Mouse (Mus musculus) right cerebral cortex, postnatal 36 days (tissue): ENCODE results near the gene Tmem175.
"Not testable (repeated sequence)": the region's sequence is repeated elsewhere in the genome, so short reads cannot be mapped to it uniquely, and the experiment has no call there.

ENCODE experiments used
- DNase-seq, 2 experiments: peaks; one replicate each; pipeline ENCODE4 v3.0.0; 2022; ENCODE audit warnings: low spot score in 2 of 2, mixed read lengths in 1 of 2

The Tmem175 gene

DNA sequence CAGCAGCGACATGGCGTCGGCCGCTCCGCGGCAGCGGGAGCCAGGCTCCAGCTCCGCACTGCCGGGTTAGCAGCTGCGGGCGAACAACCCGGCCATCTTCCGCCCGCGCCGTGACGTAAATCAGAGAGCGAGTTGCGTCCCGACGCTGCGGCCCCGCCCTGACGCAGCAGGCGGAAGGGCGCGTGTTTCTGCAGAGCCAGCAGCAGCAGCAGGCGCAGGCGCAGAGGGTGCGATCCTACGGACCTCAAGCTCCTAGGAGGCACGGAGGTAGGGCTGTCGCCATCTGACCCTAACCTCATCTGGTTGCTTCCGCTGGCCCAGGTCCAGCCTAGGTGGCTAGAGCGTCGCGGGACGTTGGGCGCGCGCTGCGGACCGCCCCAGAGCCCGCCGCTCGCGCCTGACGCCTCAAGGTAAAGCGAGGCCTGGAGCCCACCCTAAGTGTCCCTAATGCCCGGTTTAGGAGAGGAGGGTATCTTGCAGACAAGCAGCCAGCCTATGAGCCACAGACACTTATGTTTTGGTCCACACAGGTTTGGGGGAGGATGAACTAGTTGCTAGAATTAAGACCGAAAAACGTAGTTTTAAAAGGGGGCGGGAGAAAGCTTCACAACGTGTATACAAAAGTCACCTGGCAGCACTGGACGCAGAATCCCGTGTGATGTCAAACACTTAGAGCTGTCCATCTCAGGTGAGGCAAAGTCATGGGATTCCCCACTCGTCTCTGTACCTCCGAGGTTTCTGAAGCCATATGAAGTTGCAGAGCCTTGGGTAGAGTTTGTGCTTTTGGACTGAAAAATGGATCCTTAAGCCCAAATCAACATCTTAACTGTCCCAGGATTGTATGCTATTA lies at the start of gene Tmem175, which contains the start of gene Gak:
Gene Tmem175, plus strand, starts transcription at position 137 of the 850 bp plus-strand sequence.
Gene Gak, minus strand, starts transcription at position 122 of the 850 bp plus-strand sequence.
- peak; percentile 90 to 91 for DNase-seq

DNA sequence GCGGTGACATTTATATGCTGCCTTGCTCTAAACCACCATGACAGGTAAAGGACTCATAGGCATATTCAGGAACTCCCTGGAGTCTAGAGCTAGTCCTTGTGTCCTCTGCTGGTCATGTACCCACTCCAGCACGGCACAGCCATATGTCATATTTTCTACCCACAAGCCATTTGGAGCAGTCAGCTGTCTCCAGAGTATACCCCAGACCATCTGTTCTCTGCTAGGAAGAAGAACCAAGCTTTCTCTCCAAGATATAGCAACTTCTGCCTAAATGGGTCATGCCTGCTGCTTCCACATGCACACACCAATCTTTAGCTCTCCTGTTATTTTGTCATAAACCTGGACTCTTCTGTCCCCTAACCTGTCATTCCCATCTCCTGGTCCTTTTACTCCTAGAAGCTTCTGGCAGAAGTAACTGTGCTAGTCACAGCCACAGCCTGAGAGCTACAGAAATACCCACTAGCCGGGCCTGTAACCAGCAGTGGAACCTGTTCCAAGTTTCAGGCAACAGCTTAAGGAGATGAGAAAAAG lies 48.1 kb upstream of the Tmem175 start:
- DNase-seq, result peak; percentile 48 to 76

DNA sequence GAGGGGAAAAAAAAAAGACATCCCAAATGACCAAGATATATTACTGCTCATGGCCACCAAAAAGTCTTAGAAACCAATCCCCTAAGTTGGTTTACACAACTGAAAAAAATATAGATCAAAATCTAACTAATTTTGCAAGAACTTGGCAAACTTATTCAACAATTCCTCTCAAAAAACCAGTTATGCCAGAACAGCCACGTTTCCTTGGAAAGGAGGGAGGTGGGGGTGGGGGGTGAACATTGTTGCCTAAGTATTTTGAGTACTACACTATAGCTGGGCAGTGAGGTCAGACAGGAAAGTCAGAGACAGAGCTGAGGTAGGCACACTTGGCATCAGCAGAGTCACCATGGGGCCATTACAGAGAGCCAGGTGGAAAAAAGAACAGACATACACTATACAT lies 29.6 kb upstream of the Tmem175 start:
- DNase-seq, result no peak

DNA sequence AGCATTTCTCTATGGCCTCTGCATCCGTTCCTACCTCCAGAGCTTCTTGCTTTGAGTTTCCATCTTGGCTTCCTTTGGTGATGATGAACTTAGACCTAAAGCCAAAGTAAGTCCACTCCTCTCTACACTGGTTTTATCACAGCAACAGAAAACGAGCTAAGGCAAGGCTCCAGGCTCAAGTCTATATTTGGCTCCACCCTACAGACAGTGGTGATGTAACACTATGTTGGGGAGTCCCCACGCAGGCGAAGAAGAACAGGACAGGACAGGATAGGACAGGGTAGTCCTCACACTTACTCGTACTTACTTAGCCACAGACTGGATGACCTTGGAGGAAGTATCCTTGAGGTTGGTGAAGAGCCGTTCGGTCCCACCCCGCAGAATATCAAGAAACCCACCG lies 27.0 kb upstream of the Tmem175 start:
- DNase-seq, result peak in 1 of 2 experiments; percentile 56

DNA sequence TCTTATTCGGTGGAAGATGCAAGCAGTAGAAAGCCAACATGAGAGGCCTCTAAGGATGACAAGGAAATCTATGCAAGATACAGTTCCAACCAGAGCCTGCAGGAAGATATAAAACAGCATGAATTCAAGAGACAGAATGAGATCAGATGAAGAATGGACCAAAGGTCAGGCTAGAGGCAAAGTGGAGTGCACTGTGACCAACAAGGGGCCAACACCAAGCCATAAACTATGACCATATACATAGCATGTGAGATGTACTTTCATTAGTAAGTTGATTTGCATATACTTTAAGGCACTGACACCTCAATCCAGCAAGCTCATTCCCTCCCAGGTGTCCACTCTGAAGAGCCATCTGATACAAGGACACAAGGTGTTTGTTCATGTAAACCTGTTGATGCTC lies 19.1 kb upstream of the Tmem175 start:
- DNase-seq, result no peak

DNA sequence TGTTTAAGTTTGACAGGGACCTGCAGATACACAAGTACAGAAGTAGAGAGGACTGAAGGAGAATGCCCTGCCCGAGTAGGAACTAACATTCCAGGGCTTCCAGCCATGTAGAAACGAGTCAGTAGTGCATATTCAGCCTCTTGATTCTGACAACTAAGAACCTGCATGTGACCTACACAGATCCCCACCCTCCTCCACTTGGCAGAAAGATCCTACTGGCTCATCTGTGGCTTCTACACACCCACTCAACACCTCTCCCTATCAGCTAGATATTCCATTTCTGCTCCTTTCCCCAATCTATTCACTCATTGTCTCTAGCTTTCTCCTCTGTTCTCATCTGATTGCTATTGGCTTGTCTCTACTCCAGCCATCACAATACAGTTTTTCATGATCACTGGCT lies 7.7 kb upstream of the Tmem175 start:
- no peak for DNase-seq

DNA sequence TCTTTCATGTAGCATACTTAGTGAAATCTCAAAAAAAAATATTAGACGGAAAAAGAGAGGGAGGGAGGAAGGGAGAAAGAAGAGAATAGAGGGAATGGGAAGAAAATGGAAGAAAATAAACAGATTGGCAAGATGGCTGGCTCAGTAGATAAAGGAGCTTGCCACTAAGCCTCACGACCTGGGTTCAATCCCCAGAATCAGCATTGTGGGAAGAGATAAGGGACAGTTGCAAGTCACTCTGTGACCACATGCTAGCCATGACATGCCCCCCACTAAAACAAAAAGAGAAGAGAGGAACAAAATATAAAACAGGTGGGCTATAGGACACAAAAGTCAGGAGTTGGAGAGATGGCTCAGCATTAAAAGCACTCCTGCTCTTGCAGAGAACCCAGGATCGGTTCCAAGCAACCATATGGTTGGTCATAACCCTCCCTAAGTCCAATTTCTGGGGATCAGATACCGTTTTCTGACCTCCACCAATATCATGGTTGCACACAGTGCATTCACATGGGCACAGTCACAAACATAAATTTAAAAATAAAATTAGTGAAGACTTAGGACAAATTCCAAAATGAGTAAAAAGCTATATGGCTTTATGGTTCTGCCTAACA lies 3.4 kb upstream of the Tmem175 start:
- DNase-seq, result no peak

DNA sequence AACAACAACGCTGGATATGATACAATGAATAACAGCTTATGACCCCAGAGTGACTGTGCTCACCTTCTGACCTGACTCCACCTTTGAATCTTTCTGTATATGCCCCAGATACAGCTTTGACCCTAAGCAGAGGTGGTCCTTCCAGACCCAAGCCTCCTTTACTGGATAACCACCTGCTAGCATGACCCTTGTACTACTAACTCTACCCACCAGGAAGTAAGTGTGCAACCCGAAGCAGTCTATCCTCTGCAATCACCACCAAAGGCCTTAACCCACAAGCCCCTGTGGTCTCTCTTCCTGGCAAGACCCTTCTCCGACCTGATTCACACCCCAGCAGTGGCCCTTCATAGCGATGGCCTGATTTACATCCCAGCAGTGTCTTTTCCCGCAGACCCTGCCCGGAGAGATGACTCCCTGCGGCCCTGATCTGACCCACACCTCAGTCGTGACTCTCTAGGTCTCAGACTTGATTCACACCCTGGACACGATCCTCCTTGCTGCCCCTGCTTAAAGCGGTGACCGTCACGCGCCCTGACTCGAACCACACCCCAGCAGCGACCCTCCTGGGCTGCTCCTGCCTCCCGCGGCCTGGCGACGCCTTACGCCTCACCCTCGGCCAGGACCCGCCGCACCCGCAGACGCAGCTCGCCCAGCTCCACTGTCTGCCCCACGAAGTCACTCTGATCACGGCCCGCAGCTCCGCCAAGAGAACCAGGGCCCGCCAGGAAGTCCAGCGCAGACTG lies 508 bp upstream of the Tmem175 start:
- DNase-seq, result no peak

DNA sequence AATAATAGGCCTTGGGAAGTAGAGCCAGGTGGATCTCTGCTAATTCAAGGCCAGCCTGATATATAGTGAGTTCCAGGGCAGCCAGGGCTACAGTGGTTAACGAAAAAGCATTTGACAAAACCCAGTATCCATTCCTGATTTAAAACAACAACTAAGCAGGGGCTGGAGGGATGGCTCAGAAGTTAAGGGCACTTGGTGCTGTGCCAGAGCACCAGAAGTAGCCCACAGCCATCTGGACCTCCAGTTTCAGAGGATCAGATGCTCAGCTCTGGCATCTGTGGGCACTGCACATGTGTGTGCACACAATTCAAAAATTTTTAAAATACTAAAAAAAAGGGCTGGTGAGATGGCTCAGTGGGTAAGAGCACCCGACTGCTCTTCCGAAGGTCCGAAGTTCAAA lies 4.1 kb downstream of the Tmem175 start:
- no peak for DNase-seq

DNA sequence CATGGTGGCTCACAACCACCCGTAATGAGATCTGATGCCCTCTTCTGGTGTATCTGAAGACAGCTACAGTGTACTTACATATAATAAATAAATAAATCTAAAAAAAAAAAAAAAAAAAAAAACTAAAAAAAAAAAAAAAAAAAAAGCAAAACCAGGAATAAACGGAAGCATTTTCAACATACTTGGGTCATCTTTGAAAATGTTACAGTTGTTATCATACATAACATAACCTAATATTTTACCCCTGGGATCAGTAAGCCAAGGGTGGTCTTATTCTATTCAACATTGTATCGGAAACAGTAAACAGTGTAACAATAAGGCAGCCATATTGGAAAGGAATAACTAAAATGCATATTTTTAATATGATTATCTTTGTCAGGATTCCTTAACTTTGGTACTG lies 4.5 kb downstream of the Tmem175 start:
- not testable (repeated sequence) for DNase-seq

DNA sequence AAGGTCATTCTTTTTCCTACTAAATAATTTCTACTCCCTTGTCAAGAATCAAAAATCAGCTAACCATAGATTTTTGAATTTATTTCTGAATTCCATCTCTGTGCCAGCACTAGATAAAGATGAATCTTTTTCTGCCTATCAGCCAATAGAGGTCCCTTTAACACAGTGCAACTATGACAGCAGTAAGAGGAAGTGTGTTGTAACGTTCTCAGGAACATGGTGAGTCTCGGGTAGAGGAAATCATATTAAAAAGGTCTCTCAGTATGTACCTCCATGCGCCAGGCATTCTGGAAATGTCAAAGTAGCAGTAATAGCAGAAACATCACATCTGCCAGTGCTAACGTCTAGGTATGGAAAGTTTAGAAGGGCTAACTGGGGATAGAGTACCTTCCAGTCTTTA lies 6.6 kb downstream of the Tmem175 start:
- DNase-seq, result no peak

DNA sequence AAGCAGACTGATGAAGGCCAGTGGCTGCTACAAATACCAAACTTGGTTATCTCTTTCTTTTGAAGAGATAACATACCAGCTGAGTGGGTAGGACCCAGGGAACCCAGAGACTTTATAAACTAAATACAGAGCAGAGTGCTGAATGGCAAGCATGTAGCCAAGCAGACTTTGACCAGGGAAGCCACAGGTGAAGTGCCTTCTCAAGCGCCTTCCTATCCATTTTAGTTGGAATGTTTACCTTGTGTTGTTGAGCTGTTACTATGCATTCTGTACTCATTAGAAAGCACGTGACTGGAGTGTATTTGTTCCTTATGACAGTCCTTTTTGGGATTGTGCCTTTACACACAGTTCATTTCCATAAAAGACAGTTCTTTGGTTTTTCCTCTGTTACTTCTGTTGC lies 14.1 kb downstream of the Tmem175 start:
- DNase-seq, result no peak

DNA sequence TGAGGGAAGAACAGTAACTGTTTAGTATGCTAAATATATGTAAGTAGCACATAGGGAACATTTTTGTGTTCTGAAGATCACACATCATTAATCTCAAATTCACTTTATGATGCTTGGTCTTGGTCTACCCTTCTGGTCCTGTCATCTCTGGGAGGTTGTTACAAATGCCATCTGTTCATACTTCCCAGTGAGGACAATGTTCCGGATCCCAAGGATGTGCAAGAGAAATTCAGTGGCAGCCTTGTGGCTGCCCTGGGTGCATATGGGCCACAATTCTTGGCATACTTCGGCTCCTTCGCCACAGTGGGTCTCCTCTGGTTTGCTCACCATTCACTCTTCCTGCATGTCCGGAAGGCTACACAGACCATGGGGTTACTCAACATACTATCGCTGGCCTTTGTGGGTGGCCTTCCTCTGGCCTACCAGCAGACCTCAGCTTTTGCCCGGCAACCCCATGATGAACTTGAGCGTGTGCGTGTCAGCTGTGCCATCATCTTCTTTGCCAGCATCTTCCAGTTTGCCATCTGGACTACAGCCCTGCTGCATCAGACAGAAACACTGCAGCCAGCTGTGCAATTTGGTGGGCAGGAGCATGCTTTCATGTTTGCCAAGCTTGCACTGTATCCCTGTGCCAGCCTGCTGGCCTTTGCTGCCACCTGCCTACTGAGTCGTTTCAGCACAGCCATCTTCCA lies 16.2 kb downstream of the Tmem175 start:
- no peak for DNase-seq

DNA sequence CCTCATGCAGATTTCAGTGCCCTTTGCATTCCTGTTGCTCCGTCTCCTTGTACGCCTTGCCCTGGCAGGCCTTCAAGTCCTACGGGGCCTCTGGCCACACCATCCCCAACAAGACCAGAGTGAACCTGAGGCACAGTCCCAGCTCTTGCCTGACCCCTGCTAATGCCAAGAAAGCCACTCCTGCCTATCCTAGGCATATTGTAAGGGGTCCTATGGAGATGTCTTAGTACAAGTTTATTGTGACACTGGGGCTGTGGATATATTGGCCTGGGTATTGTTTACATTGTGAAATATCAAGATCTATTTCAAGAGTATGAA lies 16.7 kb downstream of the Tmem175 start:
- DNase-seq, result no peak

DNA sequence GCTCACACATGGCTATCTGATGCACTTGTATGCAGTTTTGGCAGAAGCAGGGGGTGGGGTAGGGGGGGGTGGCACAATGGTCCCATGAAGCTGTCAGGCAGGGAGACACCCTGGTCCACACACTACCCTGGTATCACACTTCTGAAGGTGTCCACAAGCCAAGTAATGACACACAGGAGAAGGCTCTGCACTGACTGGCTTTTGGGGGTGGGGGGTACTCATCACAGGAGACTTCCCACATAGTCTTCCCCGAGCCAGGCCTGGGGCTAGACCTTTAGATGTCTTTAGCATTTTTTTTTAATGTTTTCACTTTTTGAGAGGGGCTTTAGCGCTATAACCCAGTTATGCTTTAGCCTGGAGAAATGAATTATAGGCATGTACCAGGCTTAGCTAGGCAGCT lies 17.7 kb downstream of the Tmem175 start:
- DNase-seq, result no peak

DNA sequence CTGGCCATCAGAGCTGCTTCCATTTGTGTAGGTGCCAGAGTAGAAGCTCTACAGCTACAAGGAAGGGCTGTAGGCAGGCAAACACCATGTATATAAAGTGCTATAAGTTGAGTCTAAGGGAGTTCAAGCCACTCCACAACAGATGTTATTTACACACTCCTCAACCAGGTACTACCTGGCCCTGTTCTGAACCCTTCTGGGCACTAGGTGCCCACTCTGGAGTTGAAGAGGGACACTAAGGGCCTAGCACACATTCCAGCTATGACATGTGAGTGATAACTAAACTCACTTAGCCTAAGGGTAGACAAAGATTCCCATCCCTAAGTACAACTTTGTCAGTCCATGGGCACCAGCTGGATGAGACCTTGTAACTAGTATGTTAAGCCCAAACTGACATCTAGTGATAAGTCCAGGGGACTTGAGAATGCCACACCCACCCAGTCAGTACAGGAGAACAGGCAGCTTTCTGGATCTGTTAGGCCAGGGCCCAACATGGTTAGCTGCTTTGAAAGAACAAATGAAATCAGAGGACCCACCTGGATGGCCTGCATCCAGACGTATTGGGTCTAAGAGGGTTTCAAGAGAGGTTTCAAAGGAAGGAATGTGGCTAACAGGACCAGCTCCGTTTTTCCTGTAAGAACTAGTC lies 18.4 kb downstream of the Tmem175 start:
- DNase-seq, result no peak

DNA sequence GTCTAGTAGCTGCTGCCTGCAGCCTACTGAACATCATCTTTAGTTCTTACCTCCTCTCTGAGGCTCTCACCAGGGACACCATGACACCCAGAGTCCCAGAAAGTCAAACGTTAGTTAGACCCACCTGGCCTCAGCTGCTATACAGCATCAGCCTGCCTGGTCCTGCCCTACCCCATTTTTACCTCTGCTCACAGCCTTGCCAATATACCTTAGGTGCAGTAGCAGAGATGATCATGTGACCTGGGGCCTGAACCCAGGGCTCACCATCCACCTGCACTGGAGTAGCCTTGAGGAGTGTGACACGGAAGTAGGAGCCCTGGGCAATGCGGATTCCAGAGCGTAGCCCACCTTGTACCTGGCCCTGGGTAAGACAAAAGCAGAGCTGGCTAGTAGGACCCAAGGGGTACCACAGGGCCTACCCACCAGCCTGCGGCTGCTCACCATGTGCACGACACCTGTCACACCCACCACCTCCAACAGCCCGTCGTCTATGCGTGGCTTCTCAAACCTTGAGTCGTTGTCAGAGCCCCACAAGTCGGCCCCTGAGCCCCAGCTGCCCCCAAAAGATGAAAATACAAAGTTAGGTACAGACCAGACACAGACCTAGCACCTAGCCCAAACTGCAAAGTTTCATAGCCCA lies 19.5 kb downstream of the Tmem175 start:
- DNase-seq, result no peak

DNA sequence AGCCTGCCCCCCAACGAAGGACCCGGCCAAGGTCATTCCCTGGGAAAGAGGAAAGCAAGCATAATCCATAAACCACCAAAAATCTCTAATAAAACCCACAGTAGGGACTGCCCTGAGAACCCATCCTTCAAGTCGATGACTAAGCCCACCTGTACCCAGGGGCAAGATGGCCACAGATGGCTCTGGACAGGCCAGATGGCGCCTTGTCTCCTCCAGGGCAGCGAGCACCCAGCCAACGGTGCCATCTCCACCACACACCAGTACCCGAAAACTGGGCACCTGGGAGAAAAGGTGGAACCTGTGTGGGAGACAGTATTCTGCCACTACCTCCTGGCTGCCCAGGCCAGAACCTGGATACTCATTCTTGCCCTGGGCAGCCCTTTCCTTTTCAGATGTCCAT lies 20.8 kb downstream of the Tmem175 start:
- DNase-seq, result no peak

DNA sequence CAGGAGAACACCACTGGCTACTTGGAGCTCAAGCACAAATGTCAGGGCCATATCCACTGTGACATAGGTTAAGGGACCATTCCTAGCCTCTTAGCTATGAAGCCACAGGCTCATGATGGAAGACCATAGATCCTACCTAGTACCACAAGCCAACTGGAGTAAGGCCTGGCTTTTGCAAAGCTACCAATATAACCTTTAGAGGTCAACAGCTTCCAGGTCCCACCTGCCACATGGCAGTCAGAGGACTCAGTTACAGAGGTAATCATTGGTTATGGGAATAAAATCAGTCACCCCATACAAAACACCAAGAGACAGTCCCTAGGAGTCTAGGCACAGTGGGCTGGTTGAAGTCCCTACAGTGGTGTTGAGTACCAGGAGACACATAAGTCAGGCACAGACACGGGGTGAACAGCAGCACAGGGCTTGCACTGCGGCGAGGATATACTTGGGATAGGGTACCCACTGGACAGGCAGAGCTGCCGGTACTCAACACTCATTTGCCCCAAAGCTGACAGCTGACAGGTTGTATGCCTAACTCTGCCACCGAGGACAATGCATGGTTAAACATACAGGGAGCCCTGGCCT lies 21.7 kb downstream of the Tmem175 start:
- no peak for DNase-seq

DNA sequence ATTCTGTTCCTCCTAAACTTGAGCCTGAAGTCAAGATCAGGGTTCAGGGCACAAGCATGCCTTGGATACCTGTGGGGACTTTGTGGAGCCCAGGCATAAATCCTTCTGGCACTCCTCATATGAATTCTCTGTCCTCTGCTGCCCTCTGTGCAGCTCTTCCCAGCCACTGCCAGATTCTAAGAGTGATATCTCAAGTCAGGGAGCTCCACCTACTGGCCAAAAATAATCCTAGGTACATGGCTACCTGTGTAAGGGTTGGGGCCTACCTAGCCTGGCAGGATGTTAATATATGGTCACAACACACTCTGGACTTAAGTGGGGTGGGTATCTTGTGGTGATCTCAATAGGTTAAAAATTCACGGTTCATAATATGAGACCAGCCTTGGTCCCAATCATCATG lies 22.3 kb downstream of the Tmem175 start:
- DNase-seq, result no peak

DNA sequence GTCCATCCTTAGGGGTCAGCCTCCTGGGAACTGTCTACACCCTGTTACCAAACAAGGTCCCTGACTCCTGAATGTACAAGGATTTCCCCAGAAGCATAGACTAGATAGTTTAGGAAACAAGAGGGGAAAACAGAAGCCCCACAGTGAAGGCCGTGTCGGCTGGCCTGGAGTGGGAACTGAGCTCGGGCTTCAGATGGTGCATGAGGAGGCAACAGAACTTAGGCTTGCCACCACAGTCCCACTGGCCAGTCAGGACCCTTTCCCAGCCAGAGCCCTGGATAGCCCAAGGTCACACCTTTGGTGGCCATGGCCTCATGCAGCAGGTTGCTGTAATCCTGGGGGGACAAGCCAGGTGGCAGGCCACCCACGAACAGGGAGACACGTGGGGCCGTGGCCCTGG lies 23.8 kb downstream of the Tmem175 start:
- no peak for DNase-seq
